Mouse (Mus musculus): ENCODE results near the gene Fam160a2. TPM values are rescaled to one million over a fixed set of nuclear protein-coding genes. Genes with fewer than 3 reads are reported as not detected.

Gene Fam160a2
- polyA plus RNA-seq, 1 experiment from 2014 or later, result 34.0 TPM

DNA sequence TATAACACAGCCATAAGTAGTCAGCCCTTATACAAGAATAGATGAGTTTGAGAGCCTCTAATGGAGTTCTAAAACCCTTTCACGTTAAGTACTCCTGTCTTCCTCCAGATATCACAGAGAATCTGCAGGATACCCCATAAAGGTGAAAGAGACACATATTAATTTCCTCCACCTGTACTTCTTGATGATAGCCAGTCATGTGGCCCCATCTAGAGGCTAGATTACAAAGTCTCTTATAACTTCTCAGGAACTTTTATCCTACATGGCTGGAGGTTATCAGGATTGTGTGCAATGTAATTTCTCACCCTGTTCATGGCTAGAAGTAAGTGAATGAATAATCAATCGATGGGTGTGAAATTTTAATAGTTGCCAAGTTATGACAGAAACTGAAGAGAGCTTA lies 74.6 kb downstream of the Fam160a2 start:
- Histone ChIP-seq H3K4me2 (ENCODE audit: low read length) (no peak overlapping the region), H3K4me1 (ENCODE audit: control insufficient read depth in 2 of 2, insufficient read depth in 2 of 2, low read length in 2 of 2) (no peaks in the 10 kb centered on the region), H3K9me3 (ENCODE audit: control insufficient read depth, low read length) (no peaks in the 10 kb centered on the region), H3K27me3 (ENCODE audit: control insufficient read depth, insufficient read depth, low read length) (no peaks in the 10 kb centered on the region), H3K27ac (replicated peaks in 1 of 2; ENCODE audit: control insufficient read depth in 1 of 2, insufficient read depth in 1 of 2, low read depth in 2 of 2, low read length in 2 of 2) (no peak overlapping the region), H3K36me3 (ENCODE audit: control insufficient read depth, insufficient read depth, low read length) (no peaks in the 10 kb centered on the region), H3K4me3 (ENCODE audit: control insufficient read depth in 1 of 2, insufficient read depth in 1 of 2, low read depth in 1 of 2, low read length in 2 of 2) (no peak overlapping the region), H3K9ac (ENCODE audit: low read length) (no peak overlapping the region)
- 62% methylated on average over 2 of the region's 2 CpGs for WGBS
- no peak for ATAC-seq (ENCODE audit: insufficient number of reproducible peaks, insufficient read depth, low FRiP score, low read depth)

Other genes with a start within 250 kb of the Fam160a2 start
- not detected in 2 replicates for gene Olfr684, start 236.4 kb downstream of the Fam160a2 start, polyA plus RNA-seq (2014; fragmentation: Nextera tagmentation; extraction: Ambion mirVana)
- not detected in 2 replicates for gene Olfr685, start 214.0 kb downstream of the Fam160a2 start, polyA plus RNA-seq (2014; fragmentation: Nextera tagmentation; extraction: Ambion mirVana)
- gene Olfr686, start 192.6 kb downstream of the Fam160a2 start, polyA plus RNA-seq (2014; fragmentation: Nextera tagmentation; extraction: Ambion mirVana), result not detected in 2 replicates
- gene Olfr688, start 112.0 kb downstream of the Fam160a2 start, polyA plus RNA-seq (2014; fragmentation: Nextera tagmentation; extraction: Ambion mirVana), result not detected in 2 replicates
- gene Olfr689, start 88.9 kb downstream of the Fam160a2 start, polyA plus RNA-seq (2014; fragmentation: Nextera tagmentation; extraction: Ambion mirVana), result not detected in 2 replicates
- gene Olfr690, start 66.0 kb downstream of the Fam160a2 start, polyA plus RNA-seq (2014; fragmentation: Nextera tagmentation; extraction: Ambion mirVana), result not detected in 2 replicates
- gene Olfr691, start 57.8 kb downstream of the Fam160a2 start, polyA plus RNA-seq (2014; fragmentation: Nextera tagmentation; extraction: Ambion mirVana), result not detected in 2 replicates
- not detected in 2 replicates for gene Olfr692, start 31.8 kb downstream of the Fam160a2 start, polyA plus RNA-seq (2014; fragmentation: Nextera tagmentation; extraction: Ambion mirVana)
- not detected in 2 replicates for gene Gm5901, start 25.0 kb downstream of the Fam160a2 start, polyA plus RNA-seq (2014; fragmentation: Nextera tagmentation; extraction: Ambion mirVana)
- not detected in 2 replicates for gene Cnga4, start 4.5 kb upstream of the Fam160a2 start, polyA plus RNA-seq (2014; fragmentation: Nextera tagmentation; extraction: Ambion mirVana)
- gene Cckbr, start 25.7 kb upstream of the Fam160a2 start, polyA plus RNA-seq (2014; fragmentation: Nextera tagmentation; extraction: Ambion mirVana), result not detected in 2 replicates
- gene Cavin3, start 82.2 kb upstream of the Fam160a2 start, polyA plus RNA-seq (2014; fragmentation: Nextera tagmentation; extraction: Ambion mirVana), result 93.8 and 99.0 TPM in 2 replicates
- gene Smpd1, start 154.3 kb upstream of the Fam160a2 start, polyA plus RNA-seq (2014; fragmentation: Nextera tagmentation; extraction: Ambion mirVana), result 60.1 and 64.2 TPM in 2 replicates
- gene Apbb1, start 181.6 kb upstream of the Fam160a2 start, polyA plus RNA-seq (2014; fragmentation: Nextera tagmentation; extraction: Ambion mirVana), result 37.3 and 39.6 TPM in 2 replicates
- gene Hpx, start 200.1 kb upstream of the Fam160a2 start, polyA plus RNA-seq (2014; fragmentation: Nextera tagmentation; extraction: Ambion mirVana), result 0.26 TPM in 1 of 2 replicates, not detected in the other
- 22.4 and 26.3 TPM in 2 replicates for gene Trim3, start 233.5 kb upstream of the Fam160a2 start, polyA plus RNA-seq (2014; fragmentation: Nextera tagmentation; extraction: Ambion mirVana)
- 169 and 182 TPM in 2 replicates for gene Timm10b, start 240.0 kb upstream of the Fam160a2 start, polyA plus RNA-seq (2014; fragmentation: Nextera tagmentation; extraction: Ambion mirVana)
- gene Arfip2, start 240.4 kb upstream of the Fam160a2 start, polyA plus RNA-seq (2014; fragmentation: Nextera tagmentation; extraction: Ambion mirVana), result 49.5 and 51.2 TPM in 2 replicates
- gene Gm45799, start 240.5 kb upstream of the Fam160a2 start, polyA plus RNA-seq (2014; fragmentation: Nextera tagmentation; extraction: Ambion mirVana), result 44.9 and 50.4 TPM in 2 replicates